ENCODE assay signal across 20 mouse cellular contexts in the genomic region with DNA sequence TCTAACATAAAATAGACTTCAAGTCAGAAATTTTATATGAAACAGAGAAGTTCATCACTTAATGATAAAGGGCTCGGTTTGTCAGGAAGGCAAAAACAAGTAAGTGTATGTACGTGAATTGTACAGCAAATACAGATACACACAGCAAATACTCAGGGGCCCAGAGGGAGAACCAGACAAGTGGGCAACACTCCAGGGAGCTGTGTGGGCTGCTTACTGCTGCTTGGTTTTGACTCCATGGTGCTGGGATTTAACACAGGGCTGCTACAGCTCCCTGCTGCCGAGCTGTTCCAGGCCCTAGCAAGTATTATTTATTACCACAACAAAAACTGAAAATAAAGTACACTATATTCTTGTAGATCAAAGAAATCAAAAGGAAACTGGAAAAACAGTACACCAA.
DNase-seq lines count a peak whose midpoint lies in the region; TF ChIP-seq lines count a peak whose summit lies in the region.
"Had no signal": no experiment of that assay in that cellular context is flagged by ENCODE, and none has a peak within 500 bp of the region (broad histone marks: within the 10 kb centered on the region; RNA-seq: fewer than 3 reads in every experiment).

No protein-coding gene starts in this region.

- 76% methylated on average over 3 of the region's 3 CpGs for WGBS in kidney, adult 2 months

- TF ChIP-seq CTCF in kidney, adult 2 months (conservative IDR thresholded peaks at IDR 0.05; ENCODE audit: insufficient read depth, insufficient read length, low read depth, low read length) = no peak

- no peak for DNase-seq in kidney, adult 2 months
- no peak for DNase-seq in kidney, postnatal 25 days
- DNase-seq in layer of hippocampus, adult 9-11 months = peak; percentile 60
- DNase-seq in layer of hippocampus, postnatal 10 days (ENCODE audit: low spot score in 2 of 2) = no peak
- no peak for DNase-seq in adrenal gland, postnatal 10 days
- DNase-seq: adrenal gland, adult 2 months; adrenal gland, postnatal 14 days; adrenal gland, postnatal 36 days; cerebellum, adult 11 months; cerebellum, adult 18-20 months; cerebellum, adult 8-10 months; cerebellum, adult 9-11 months; cerebellum, postnatal 14 days; cerebellum, postnatal 36 days; embryo, embryonic 11 days had no signal

- no peaks in the 10 kb centered on the region for H3K36me3 ChIP-seq in kidney, adult 2 months (ENCODE audit: control insufficient read depth, insufficient read depth, low read length)

- 0 out of 2 replicates have a peak overlapping the region, but pooled peaks have one; percentile 7 for H3K4me3 ChIP-seq in kidney, adult 2 months (ENCODE audit: insufficient read depth, low read depth, low read length)
- H3K4me3 ChIP-seq: embryonic facial prominence, embryonic 13.5 days; embryonic facial prominence, embryonic 15.5 days; erythroblast, embryonic 14.5 days; forebrain, embryonic 10.5 days; forebrain, embryonic 12.5 days had no signal

- no peak overlapping the region for H3K27ac ChIP-seq in kidney, adult 2 months (ENCODE audit: insufficient read depth, low read depth, low read length)
- H3K27ac ChIP-seq: embryonic facial prominence, embryonic 13.5 days; embryonic facial prominence, embryonic 15.5 days; forebrain, embryonic 10.5 days; forebrain, embryonic 12.5 days had no signal

- peaks cover 4% of the 10 kb centered on the region; the same call in 1 of the 2 replicates for H3K4me1 ChIP-seq in kidney, adult 2 months (ENCODE audit: control insufficient read depth, insufficient read depth, low read length)
- H3K4me1 ChIP-seq: embryonic facial prominence, embryonic 13.5 days; embryonic facial prominence, embryonic 15.5 days; forebrain, embryonic 10.5 days; forebrain, embryonic 12.5 days had no signal

- H3K27me3 ChIP-seq in kidney, adult 2 months (replicated peaks; ENCODE audit: control insufficient read depth, insufficient read depth, low read length) = no peaks in the 10 kb centered on the region
- H3K27me3 ChIP-seq: embryonic facial prominence, embryonic 13.5 days; embryonic facial prominence, embryonic 15.5 days; forebrain, embryonic 12.5 days had no signal

- no peak for TF ChIP-seq POLR2A in kidney, adult 2 months (IDR thresholded peaks at IDR 0.05; ENCODE audit: low read depth, low read length)
